Mouse (Mus musculus) G1E (cell line): ENCODE results near the gene Zfp691. TPM values are rescaled to one million over a fixed set of nuclear protein-coding genes. Genes with fewer than 3 reads are reported as not detected.

Experiments used
- ATAC-seq: 2 replicates; pipeline ENCODE4 v1.8.0; 2016; ENCODE audit warnings: mild to moderate bottlenecking; ENCODE audit not compliant: insufficient number of reproducible peaks, poor library complexity, low FRiP score, severe bottlenecking; ENCODE audit errors: extremely low read depth
- DNase-seq: peaks from one replicate; pipeline ENCODE4 v3.0.0; 2012; ENCODE audit warnings: low spot score
- H3K27me3 ChIP-seq: 2 replicates; pipeline ENCODE4 v1.6.1; 2012; ENCODE audit warnings: mild to moderate bottlenecking, low read length, inconsistent platforms; ENCODE audit not compliant: insufficient read depth
- H3K36me3 ChIP-seq: replicated peaks from 2 replicates; pipeline ENCODE3; 2012; ENCODE audit warnings: mild to moderate bottlenecking, inconsistent platforms
- H3K4me1 ChIP-seq: 2 replicates; pipeline ENCODE4 v1.6.1; 2012; ENCODE audit warnings: low read depth, low read length, inconsistent platforms, mixed read lengths; ENCODE audit not compliant: insufficient read depth
- H3K4me3 ChIP-seq: 2 replicates; pipeline ENCODE4 v1.5.1; 2012; ENCODE audit warnings: low read depth, mild to moderate bottlenecking, inconsistent platforms, low read length, moderate library complexity, mixed read lengths
- H3K9me3 ChIP-seq: replicated peaks from 2 replicates; pipeline ENCODE4 v1.6.1; 2012; ENCODE audit warnings: inconsistent platforms
- CTCF ChIP-seq: IDR thresholded peaks from 2 replicates; pipeline ENCODE4 v1.5.1; 2012; ENCODE audit warnings: low read depth, low read length, inconsistent platforms, mixed read lengths
- GATA1 ChIP-seq: IDR thresholded peaks from 2 replicates; pipeline ENCODE4 v1.6.1; 2012; ENCODE audit warnings: borderline replicate concordance, low read length, inconsistent platforms, mixed read lengths
- GATA2 ChIP-seq: IDR thresholded peaks from 2 replicates; pipeline ENCODE4 v1.6.1; 2012; ENCODE audit warnings: low read depth, low read length, inconsistent platforms, borderline replicate concordance
- POLR2AphosphoS5 ChIP-seq: IDR thresholded peaks from 2 replicates; pipeline ENCODE4 v1.6.1; 2012; ENCODE audit warnings: low read depth, low read length, inconsistent platforms; ENCODE audit not compliant: insufficient replicate concordance
- TAL1 ChIP-seq: conservative IDR thresholded peaks from 2 replicates; pipeline ENCODE4 v1.6.1; 2012; ENCODE audit warnings: low read depth, low read length, inconsistent platforms, mixed read lengths
- polyA plus RNA-seq: library from polyadenylated mRNA; stranded (reverse); fragments of >175 nt; gene quantifications from 2 replicates; pipeline ENCODE4 v1.2.3, GENCODE M21; 2012
- total RNA-seq, 2 experiments: library from RNA; stranded (forward) in 1 of 2; stranded (reverse) in 1 of 2; fragments of 200-1000 nt in 1 of 2; fragments of >200 nt in 1 of 2; fragmentation: Nextera tagmentation in 1 of 2; gene quantifications; 2 replicates each; pipeline ENCODE4 v1.2.3; 2014 to 2017

Gene Zfp691
- total RNA-seq (2014; fragmentation: Nextera tagmentation) (29.7 and 50.3 TPM in 2 replicates), total RNA-seq (2017) (6.7 and 7.7 TPM in 2 replicates), polyA plus RNA-seq (14.4 and 17.2 TPM in 2 replicates)

DNA sequence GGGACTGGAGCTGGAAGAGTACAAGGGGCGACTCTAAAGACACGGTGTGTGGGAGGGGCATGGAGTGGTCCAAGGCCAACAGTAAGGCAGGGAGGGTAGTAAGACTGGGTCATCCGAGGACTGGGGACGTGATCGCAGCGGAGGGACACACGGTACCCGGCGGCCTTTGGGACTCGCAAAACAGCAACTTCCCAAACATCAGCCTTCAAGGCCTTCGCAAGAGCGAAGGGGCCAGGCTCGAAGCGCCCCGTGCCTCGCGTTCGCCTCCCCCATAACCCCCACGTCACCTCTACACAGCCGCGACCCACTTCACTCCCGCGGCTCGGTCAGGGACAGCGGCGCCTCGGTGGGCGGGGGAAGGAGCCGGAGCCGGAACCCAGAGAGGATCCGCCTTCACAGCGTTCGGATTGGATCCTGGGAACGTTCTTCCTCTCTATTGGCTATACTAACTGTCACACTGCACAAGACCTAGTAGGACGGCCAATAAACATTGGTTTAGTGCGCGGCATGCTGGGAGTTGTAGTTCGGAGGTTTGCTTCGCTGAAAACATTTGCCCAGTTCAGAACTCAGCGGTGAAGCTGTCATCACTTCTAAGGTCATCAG is at the start of gene Zfp691:
Gene Zfp691 (minus strand): TSS at position 345 of the 603 bp plus-strand sequence.
- DNase-seq: peak; percentile 98
- H3K4me3 ChIP-seq: peak within 1 kb of the TSS; percentile 94
- H3K4me1 ChIP-seq: peaks cover 52% of the 10 kb centered on the region
- H3K9me3 ChIP-seq: no peaks in the 10 kb centered on the region
- TF ChIP-seq POLR2AphosphoS5 (peak; percentile 83), CTCF (no peak)
- H3K27me3 ChIP-seq: no peaks in the 10 kb centered on the region; the same call in 1 of the 2 replicates
- peaks cover 71% of the 10 kb centered on the region for H3K36me3 ChIP-seq
- ATAC-seq: peak; percentile 99

DNA sequence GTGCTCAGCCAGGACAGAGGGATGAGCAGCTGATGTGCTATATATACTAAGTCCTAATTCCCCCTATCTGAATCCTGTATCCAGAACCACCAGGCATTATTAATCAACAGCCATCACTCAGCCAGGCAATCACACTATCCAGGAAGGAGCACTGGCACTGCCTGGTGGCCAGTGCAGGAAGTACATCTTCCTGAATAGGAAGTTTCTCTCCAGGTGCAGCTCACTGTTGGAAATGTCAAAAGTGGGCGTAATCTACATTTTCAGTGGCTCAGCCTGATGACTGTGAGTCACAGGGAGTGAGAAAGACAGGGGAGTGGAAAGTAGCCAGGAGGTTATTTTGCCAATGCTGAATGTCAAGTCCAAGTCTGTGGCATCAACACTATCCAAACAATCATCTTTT is 49.7 kb upstream of the Zfp691 start:
- TF ChIP-seq GATA2 (no peak), CTCF (peak; percentile 94)
- H3K9me3 ChIP-seq: no peaks in the 10 kb centered on the region
- peaks cover 63% of the 10 kb centered on the region for H3K36me3 ChIP-seq
- ATAC-seq (peak; percentile 22), DNase-seq (peak; percentile 43)
- peaks cover 12% of the 10 kb centered on the region for H3K4me1 ChIP-seq
- no peaks in the 10 kb centered on the region for H3K27me3 ChIP-seq
- H3K4me3 ChIP-seq: no peak overlapping the region

DNA sequence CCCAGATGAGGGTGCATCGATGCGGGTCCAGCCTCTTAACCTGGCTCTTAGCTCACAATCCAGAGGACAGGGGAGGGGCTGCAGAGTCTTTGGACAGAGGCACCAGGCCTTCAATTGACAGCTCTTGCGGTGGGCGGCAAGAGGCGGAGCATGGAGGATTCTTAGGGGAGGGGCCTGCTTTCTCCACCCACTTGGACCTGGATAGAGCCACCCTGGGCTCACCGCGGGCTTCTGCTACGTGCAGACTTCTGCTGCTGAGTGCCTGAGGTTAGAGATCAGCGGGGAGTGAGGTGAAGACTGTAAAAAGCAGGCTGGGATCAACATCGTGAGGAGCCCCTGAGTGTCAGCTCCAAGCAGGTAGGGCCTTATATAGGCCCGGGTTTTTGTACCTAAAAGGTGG is 44.2 kb upstream of the Zfp691 start, which contains the start of gene Tmem269:
Gene Tmem269 (minus strand): TSS at position 49 of the 400 bp plus-strand sequence.
- H3K4me1 ChIP-seq: peaks cover 14% of the 10 kb centered on the region
- H3K27me3 ChIP-seq: peaks cover 46% of the 10 kb centered on the region
- DNase-seq: no peak
- no peak within 1 kb of the TSS for H3K4me3 ChIP-seq
- TF ChIP-seq CTCF: no peak
- TF ChIP-seq POLR2AphosphoS5: no peak
- TF ChIP-seq GATA2: no peak
- TF ChIP-seq GATA1: no peak
- no peak for TF ChIP-seq TAL1
- H3K9me3 ChIP-seq: no peaks in the 10 kb centered on the region
- ATAC-seq: no peak
- H3K36me3 ChIP-seq: peaks cover 9% of the 10 kb centered on the region

DNA sequence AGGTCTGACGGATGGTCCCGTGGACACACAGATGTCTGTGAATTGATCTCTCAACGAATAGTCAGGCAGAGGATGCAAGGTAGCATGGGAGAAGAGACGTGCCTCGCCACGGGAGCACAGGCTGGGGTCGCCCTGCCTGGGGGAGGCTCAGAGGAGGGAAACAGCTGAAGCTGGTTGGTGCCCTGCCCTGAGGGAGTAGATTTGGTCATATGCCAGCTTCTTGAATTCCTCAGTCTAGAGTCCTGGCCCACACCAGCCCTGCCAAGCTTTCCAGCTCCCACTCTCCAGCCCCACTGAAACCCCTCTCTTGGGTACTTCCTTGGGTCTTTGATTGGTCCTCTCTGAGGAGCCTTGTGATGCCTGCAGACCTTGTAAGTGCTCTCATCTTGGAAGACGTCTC is 42.7 kb upstream of the Zfp691 start:
- no peak overlapping the region for H3K4me3 ChIP-seq
- ATAC-seq (no peak), DNase-seq (no peak)
- peaks cover 59% of the 10 kb centered on the region for H3K27me3 ChIP-seq
- H3K36me3 ChIP-seq: peaks cover 2% of the 10 kb centered on the region
- H3K9me3 ChIP-seq: no peaks in the 10 kb centered on the region
- H3K4me1 ChIP-seq: peaks cover 7% of the 10 kb centered on the region
- TF ChIP-seq GATA1 (no peak), POLR2AphosphoS5 (no peak), GATA2 (no peak), CTCF (no peak), TAL1 (no peak)

DNA sequence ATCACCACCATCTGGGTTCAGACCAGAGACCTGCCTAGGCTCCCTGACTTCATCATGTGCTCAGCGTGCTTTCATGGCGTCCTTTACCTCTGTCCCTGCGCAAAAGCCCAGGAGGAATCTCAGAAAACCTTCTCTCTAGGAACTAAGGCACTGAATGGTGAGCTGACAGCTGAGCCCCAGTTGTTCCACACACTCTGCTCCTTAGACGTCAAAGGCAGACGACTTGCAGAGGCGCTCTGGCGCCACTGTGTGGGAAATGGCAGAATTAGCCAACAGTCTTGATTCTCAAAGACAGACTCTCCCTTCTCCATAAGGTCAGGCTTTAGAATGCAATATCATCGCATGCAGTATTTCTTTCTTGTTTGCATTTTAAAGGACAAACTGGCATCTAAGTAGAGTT is 30.7 kb upstream of the Zfp691 start:
- peaks cover 36% of the 10 kb centered on the region for H3K36me3 ChIP-seq
- peak; percentile 57; the same call in 1 of the 2 replicates for ATAC-seq
- peak; percentile 72 for DNase-seq
- TF ChIP-seq CTCF: peak; percentile 77
- no peak for TF ChIP-seq POLR2AphosphoS5
- no peak for TF ChIP-seq GATA2
- no peak overlapping the region for H3K4me3 ChIP-seq
- no peaks in the 10 kb centered on the region for H3K9me3 ChIP-seq
- peaks cover 37% of the 10 kb centered on the region for H3K27me3 ChIP-seq
- H3K4me1 ChIP-seq: peaks cover 32% of the 10 kb centered on the region

- Histone ChIP-seq H3K4me3 (peak overlapping the region; percentile 66; the same call in 1 of the 2 replicates), H3K36me3 (peaks cover 68% of the 10 kb centered on the region)
These were observed 24.1 kb upstream of the Zfp691 start for GRCm38 (mm10) chr4:119198105-119198504.

More at GRCm38 (mm10) chr4:119198105-119198504, 24.1 kb upstream of the Zfp691 start:
- ATAC-seq (no peak), DNase-seq (no peak)
- peaks cover 75% of the 10 kb centered on the region for H3K4me1 ChIP-seq
- H3K9me3 ChIP-seq: no peaks in the 10 kb centered on the region
- no peak for TF ChIP-seq CTCF
- no peak for TF ChIP-seq GATA1
- TF ChIP-seq GATA2: no peak
- TF ChIP-seq TAL1: no peak
- no peak for TF ChIP-seq POLR2AphosphoS5
- H3K27me3 ChIP-seq: no peaks in the 10 kb centered on the region
